ENCODE assay signal across 8 mouse cellular contexts in genomic region chr17:80772545-80773453, GRCm38 (mm10). TPM values are rescaled to one million over a fixed set of nuclear protein-coding genes. Genes with fewer than 3 reads are reported as not detected.
DNase-seq lines count a peak whose midpoint lies in the region; TF ChIP-seq lines count a peak whose summit lies in the region.

No protein-coding gene starts in this region.

- no peak for TF ChIP-seq POLR2A in MEL (IDR thresholded peaks at IDR 0.05; ENCODE audit: control insufficient read depth in 1 of 2, insufficient read depth in 1 of 2, low read depth in 1 of 2, low read length in 2 of 2, poor library complexity in 1 of 2)

- H3K79me2 ChIP-seq in MEL (ENCODE audit: control insufficient read depth, insufficient read depth, low read length, poor library complexity), result no peaks in the 10 kb centered on the region

- intact Hi-C loops in left cerebral cortex, postnatal 25 days (cut with DNase I), result loop anchor here (5.0 kb wide), 1 partner anchor 45 kb away; the partner anchor contains the start of gene Map4k3

- no peaks in the 10 kb centered on the region for H3K9me3 ChIP-seq in MEL (replicated peaks; ENCODE audit: insufficient read depth, low read length)

- no peak for TF ChIP-seq RAD21 in MEL (IDR thresholded peaks at IDR 0.05; ENCODE audit: low read depth, low read length)

- H3K27me3 ChIP-seq in MEL (ENCODE audit: control insufficient read depth in 1 of 2, insufficient read depth in 2 of 2, low read length in 2 of 2), result no peaks in the 10 kb centered on the region; a peak in 1 of 4 replicates

- H3K27ac ChIP-seq in MEL (ENCODE audit: control insufficient read depth, low read depth, low read length), result no peak overlapping the region

- H3K9ac ChIP-seq in MEL (ENCODE audit: control insufficient read depth, low read depth, low read length, poor library complexity, severe bottlenecking), result no peak overlapping the region

- DNase-seq in left cerebral cortex, postnatal 25 days (ENCODE audit: low spot score in 2 of 2), result peak; percentile 24 to 70
- no peak for DNase-seq in left cerebral cortex, adult 11 months (ENCODE audit: low spot score)
- peak; percentile 30 for DNase-seq in MEL (ENCODE audit: low read depth, low spot score)
- DNase-seq in fibroblast of lung, adult 2 months (ENCODE audit: low read depth), result peak; percentile 92
- DNase-seq in right cerebral cortex, postnatal 25 days, result peak; percentile 23
- no peak for DNase-seq in gastrocnemius, adult 8-10 months (ENCODE audit: low spot score in 2 of 2)
- DNase-seq in embryo, embryonic 9.5 days (ENCODE audit: extremely low spot score), result no peak
- DNase-seq in adrenal gland, adult 8-10 months, result no peak

- TF ChIP-seq CTCF in MEL (IDR thresholded peaks at IDR 0.05 in 2 of 3, conservative IDR thresholded peaks at IDR 0.05 in 1 of 3; ENCODE audit: control insufficient read depth in 1 of 3, insufficient read depth in 1 of 3, low read depth in 2 of 3, low read length in 3 of 3, poor library complexity in 1 of 3, severe bottlenecking in 1 of 3), result no peak

- no peaks in the 10 kb centered on the region for H3K36me3 ChIP-seq in MEL (ENCODE audit: control insufficient read depth in 1 of 2, insufficient read depth in 2 of 2, low read length in 2 of 2)

- H3K4me1 ChIP-seq in MEL (ENCODE audit: control insufficient read depth in 1 of 2, insufficient read depth in 2 of 2, low read length in 2 of 2), result no peaks in the 10 kb centered on the region

- peak overlapping the region in 1 of 2 experiments; percentile 11; a peak in 1 of 4 replicates for H3K4me3 ChIP-seq in MEL (ENCODE audit: control insufficient read depth in 1 of 2, insufficient read depth in 1 of 2, low read depth in 2 of 2, low read length in 2 of 2)

- no peak for TF ChIP-seq EP300 in MEL (IDR thresholded peaks at IDR 0.05; ENCODE audit: low read depth in 1 of 2, low read length in 2 of 2)

TF ChIP-seq in MEL, 35 proteins besides CTCF, POLR2A, EP300 and RAD21:
- TF ChIP-seq JUND (IDR thresholded peaks at IDR 0.05; ENCODE audit: low read depth, low read length) (no peak), TCF12 (IDR thresholded peaks at IDR 0.05; ENCODE audit: low read depth, low read length) (no peak), ZC3H11A (IDR thresholded peaks at IDR 0.05; ENCODE audit: low read depth, low read length) (no peak), USF2 (IDR thresholded peaks at IDR 0.05; ENCODE audit: borderline replicate concordance in 1 of 2, insufficient read depth in 1 of 2, low read depth in 1 of 2, low read length in 2 of 2) (no peak), BHLHE40 (IDR thresholded peaks at IDR 0.05; ENCODE audit: borderline replicate concordance, low read depth, low read length) (no peak), NRF1 (IDR thresholded peaks at IDR 0.05; ENCODE audit: insufficient read depth, low read depth, low read length, poor library complexity, severe bottlenecking) (no peak)

RNA-seq across cellular contexts. Expression of gene Map4k3, which starts 44.5 kb away (rescaled TPM):
- total RNA-seq in left cerebral cortex, postnatal 25 days (2021), result 10 to 100 TPM; 62.3 to 72.3 TPM
- total RNA-seq in MEL (2012; rRNA removed), result 3.1 and 3.2 TPM in 2 replicates
- 1 to 10 TPM in 1 of 2 experiments, not detected in 1; 4.1 TPM for polyA plus RNA-seq in MEL (2012; ENCODE audit: insufficient read depth in 1 of 2, insufficient read length in 2 of 2, low read depth in 1 of 2, low replicate concordance in 2 of 2, missing spikeins in 1 of 2)
- 10 to 100 TPM; 11.9 to 12.7 (median 12.4) TPM for total RNA-seq in gastrocnemius, adult 8-10 months (2022)
- 10 to 100 TPM; 41.2 to 71.9 (median 51.9) TPM for total RNA-seq in adrenal gland, adult 8-10 months (2022)

Comparison
In these comparisons a context has a peak if more than half of its experiments do, and no peak if none do; other contexts are left out.
1. DNase-seq: peak in left cerebral cortex, postnatal 25 days (2 of 2), MEL (single experiment), fibroblast of lung, adult 2 months (single experiment) and right cerebral cortex, postnatal 25 days (single experiment); none in left cerebral cortex, adult 11 months (single experiment), gastrocnemius, adult 8-10 months (0 of 2), embryo, embryonic 9.5 days (single experiment) and adrenal gland, adult 8-10 months (single experiment).